Mouse (Mus musculus): Measurements from ENCODE around the gene Ppm1l. TPM values are rescaled to one million over a fixed set of nuclear protein-coding genes. Genes with fewer than 3 reads are reported as not detected.

Ppm1l gene
- total RNA-seq, 1 experiment from 2014 or later: 4.9 TPM

- ATAC-seq (ENCODE audit: extremely low read depth, insufficient number of reproducible peaks, low FRiP score, poor library complexity, severe bottlenecking): no peak
Observed at GRCm38 (mm10) chr3:69470142-69470796, 153.6 kb downstream of the Ppm1l start.

- ATAC-seq (ENCODE audit: extremely low read depth, insufficient number of reproducible peaks, low FRiP score, poor library complexity, severe bottlenecking): no peak
Observed at GRCm38 (mm10) chr3:69475850-69476450, 159.3 kb downstream of the Ppm1l start.

- ATAC-seq (ENCODE audit: extremely low read depth, insufficient number of reproducible peaks, low FRiP score, poor library complexity, severe bottlenecking): no peak
Observed at GRCm38 (mm10) chr3:69479937-69480336, 163.3 kb downstream of the Ppm1l start.

- peak; percentile 66; the same call in 1 of the 2 replicates for ATAC-seq (ENCODE audit: extremely low read depth, insufficient number of reproducible peaks, low FRiP score, poor library complexity, severe bottlenecking)
Observed at GRCm38 (mm10) chr3:69481835-69482234, 165.2 kb downstream of the Ppm1l start.

- ATAC-seq (ENCODE audit: extremely low read depth, insufficient number of reproducible peaks, low FRiP score, poor library complexity, severe bottlenecking): no peak
Observed at GRCm38 (mm10) chr3:69484006-69484574, 167.4 kb downstream of the Ppm1l start.

GRCm38 (mm10) chr3:69484582-69484981, 167.9 kb downstream of the Ppm1l start:
- no peak for ATAC-seq (ENCODE audit: extremely low read depth, insufficient number of reproducible peaks, low FRiP score, poor library complexity, severe bottlenecking)

- ATAC-seq (ENCODE audit: extremely low read depth, insufficient number of reproducible peaks, low FRiP score, poor library complexity, severe bottlenecking): no peak
Observed at GRCm38 (mm10) chr3:69485347-69485746, 168.7 kb downstream of the Ppm1l start.

GRCm38 (mm10) chr3:69485756-69486155, 169.1 kb downstream of the Ppm1l start:
- ATAC-seq (ENCODE audit: extremely low read depth, insufficient number of reproducible peaks, low FRiP score, poor library complexity, severe bottlenecking): no peak

- ATAC-seq (ENCODE audit: extremely low read depth, insufficient number of reproducible peaks, low FRiP score, poor library complexity, severe bottlenecking): no peak
Observed at GRCm38 (mm10) chr3:69487471-69487870, 170.8 kb downstream of the Ppm1l start.

GRCm38 (mm10) chr3:69489669-69490068, 173.0 kb downstream of the Ppm1l start:
- ATAC-seq (ENCODE audit: extremely low read depth, insufficient number of reproducible peaks, low FRiP score, poor library complexity, severe bottlenecking): no peak

- no peak for ATAC-seq (ENCODE audit: extremely low read depth, insufficient number of reproducible peaks, low FRiP score, poor library complexity, severe bottlenecking)
Observed at GRCm38 (mm10) chr3:69490981-69491681, 174.5 kb downstream of the Ppm1l start.

GRCm38 (mm10) chr3:69494233-69495010, 177.8 kb downstream of the Ppm1l start:
- ATAC-seq (ENCODE audit: extremely low read depth, insufficient number of reproducible peaks, low FRiP score, poor library complexity, severe bottlenecking): no peak

GRCm38 (mm10) chr3:69497178-69497577, 180.5 kb downstream of the Ppm1l start:
- ATAC-seq (ENCODE audit: extremely low read depth, insufficient number of reproducible peaks, low FRiP score, poor library complexity, severe bottlenecking): no peak

GRCm38 (mm10) chr3:69502009-69502408, 185.3 kb downstream of the Ppm1l start:
- ATAC-seq (ENCODE audit: extremely low read depth, insufficient number of reproducible peaks, low FRiP score, poor library complexity, severe bottlenecking): no peak

GRCm38 (mm10) chr3:69502527-69502926, 185.9 kb downstream of the Ppm1l start:
- no peak for ATAC-seq (ENCODE audit: extremely low read depth, insufficient number of reproducible peaks, low FRiP score, poor library complexity, severe bottlenecking)

- ATAC-seq (ENCODE audit: extremely low read depth, insufficient number of reproducible peaks, low FRiP score, poor library complexity, severe bottlenecking): peak; percentile 46; the same call in 1 of the 2 replicates
Observed at GRCm38 (mm10) chr3:69505090-69505489, 188.4 kb downstream of the Ppm1l start.

GRCm38 (mm10) chr3:69506352-69506751, 189.7 kb downstream of the Ppm1l start:
- no peak for ATAC-seq (ENCODE audit: extremely low read depth, insufficient number of reproducible peaks, low FRiP score, poor library complexity, severe bottlenecking)

GRCm38 (mm10) chr3:69509411-69509952, 192.8 kb downstream of the Ppm1l start:
- no peak for ATAC-seq (ENCODE audit: extremely low read depth, insufficient number of reproducible peaks, low FRiP score, poor library complexity, severe bottlenecking)

- ATAC-seq (ENCODE audit: extremely low read depth, insufficient number of reproducible peaks, low FRiP score, poor library complexity, severe bottlenecking): no peak
Observed at GRCm38 (mm10) chr3:69511881-69512280, 195.2 kb downstream of the Ppm1l start.
